Mouse (Mus musculus) heart, embryonic 16.5 days (tissue): ENCODE data around the gene Ppp1cb. TPM values are rescaled to one million over a fixed set of nuclear protein-coding genes. Genes with fewer than 3 reads are reported as not detected.
"Not testable (repeated sequence)": the region's sequence is repeated elsewhere in the genome, so short reads cannot be mapped to it uniquely, and the experiment has no call there.

Experiments
- ATAC-seq: fragments of 200-750 bp; cut with Nextera tagmentation; replicated peaks from 2 replicates; pipeline ENCODE4 v1.8.0; 2017; ENCODE audit warnings: moderate number of reproducible peaks; ENCODE audit not compliant: insufficient read depth, low FRiP score; ENCODE audit errors: extremely low read depth
- H3K27ac ChIP-seq: fragments of 300-500 bp; sonication (generic); 2 replicates; pipeline ENCODE4 v1.5.1; 2014; ENCODE audit warnings: mild to moderate bottlenecking, low read length, control low read depth, moderate library complexity
- H3K27me3 ChIP-seq: fragments of 300-500 bp; sonication (generic); 2 replicates; pipeline ENCODE4 v1.6.1; 2014; ENCODE audit warnings: low read length, mixed read lengths; ENCODE audit not compliant: control insufficient read depth, insufficient read depth
- H3K36me3 ChIP-seq: fragments of 300-500 bp; sonication (generic); 2 replicates; pipeline ENCODE4 v1.6.1; 2014; ENCODE audit not compliant: control insufficient read depth, insufficient read depth
- H3K4me1 ChIP-seq: fragments of 300-500 bp; sonication (generic); 2 replicates; pipeline ENCODE4 v1.6.1; 2014; ENCODE audit warnings: low read length, mixed read lengths; ENCODE audit not compliant: control insufficient read depth, insufficient read depth
- H3K4me2 ChIP-seq: fragments of 300-500 bp; sonication (generic); 2 replicates; pipeline ENCODE4 v1.6.1; 2014; ENCODE audit warnings: low read depth, mild to moderate bottlenecking, control low read depth, low read length
- H3K4me3 ChIP-seq: fragments of 300-500 bp; sonication (generic); 2 replicates; pipeline ENCODE4 v1.5.1; 2014; ENCODE audit warnings: mild to moderate bottlenecking, control low read depth, low read length
- H3K9ac ChIP-seq: fragments of 300-500 bp; sonication (generic); 2 replicates; pipeline ENCODE4 v1.6.1; 2014; ENCODE audit warnings: low read length, control low read depth
- H3K9me3 ChIP-seq: fragments of 300-500 bp; sonication (generic); replicated peaks from 2 replicates; pipeline ENCODE4 v1.6.1; 2016; ENCODE audit warnings: low read length; ENCODE audit not compliant: control insufficient read depth
- WGBS: fragments of 180-500 bp; shearing (Covaris S2); extraction: QIAGEN DNeasy Blood & Tissue Kit; methylation state at CpG from one replicate; pipeline ENCODE4 v1.1.7; 2014; 5-methylcytosine and 5-hydroxymethylcytosine counted together
- polyA plus RNA-seq: library from polyadenylated mRNA; unstranded; fragments of >200 nt; fragmentation: Nextera tagmentation; extraction: Ambion mirVana; gene quantifications from 2 replicates; pipeline ENCODE4 v1.2.1, GENCODE M21; 2015

The Ppp1cb gene
- polyA plus RNA-seq, 1 experiment from 2014 or later = 251 TPM

DNA sequence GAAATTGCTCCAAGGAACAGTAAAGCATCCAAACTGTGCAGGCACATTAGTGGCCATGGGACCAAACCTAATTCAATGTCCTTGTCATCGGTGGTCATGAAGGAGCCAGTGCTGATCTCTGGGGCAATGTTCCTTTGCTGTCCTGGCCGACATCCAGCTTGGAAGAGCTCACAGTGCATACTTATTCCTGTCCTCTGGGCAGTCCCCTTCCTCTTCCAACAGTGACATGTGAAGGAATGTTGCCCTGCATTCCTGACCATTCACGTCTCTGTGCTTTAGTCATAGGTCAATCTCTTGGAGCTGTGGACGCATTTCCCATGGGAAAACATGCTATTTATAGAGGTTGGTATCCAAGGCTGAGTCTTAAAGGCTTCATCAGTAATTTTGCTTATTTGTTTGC, 41.8 kb upstream of the Ppp1cb start:
- no peak overlapping the region for H3K4me3 ChIP-seq
- 7% methylated on average over 4 of the region's 4 CpGs for WGBS
- no peaks in the 10 kb centered on the region for H3K27me3 ChIP-seq
- peak; percentile 90 for ATAC-seq
- H3K9ac ChIP-seq = 0 out of 2 replicates have a peak overlapping the region, but pooled peaks have one; percentile 15
- no peaks in the 10 kb centered on the region for H3K36me3 ChIP-seq
- H3K9me3 ChIP-seq = no peaks in the 10 kb centered on the region
- H3K27ac ChIP-seq = peak overlapping the region; percentile 94
- H3K4me2 ChIP-seq = peak overlapping the region; percentile 26; the same call in 1 of the 2 replicates
- peaks cover 52% of the 10 kb centered on the region for H3K4me1 ChIP-seq

DNA sequence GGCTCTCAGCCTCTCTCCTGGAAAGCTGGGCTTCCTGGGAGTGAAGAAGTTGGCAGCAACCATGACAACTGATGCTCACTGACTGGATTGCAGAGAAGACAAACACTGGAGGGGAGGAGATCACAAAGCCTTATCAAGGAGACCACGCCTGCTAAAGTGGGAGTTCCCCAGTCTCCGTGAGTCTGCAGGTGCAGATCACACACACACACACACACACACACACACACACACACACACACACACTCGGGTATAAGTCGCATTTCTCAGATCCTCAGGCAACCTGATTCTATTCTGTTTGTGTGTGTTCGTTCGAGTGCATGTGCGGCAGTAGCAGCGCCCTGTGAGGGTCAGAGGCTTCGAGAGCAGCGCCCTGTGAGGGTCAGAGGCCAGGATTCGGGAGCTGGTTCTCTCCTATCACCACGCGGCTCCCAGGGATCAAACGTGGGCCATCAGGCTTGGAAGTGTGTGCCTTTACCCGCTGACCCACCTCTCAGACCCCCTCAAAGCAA, 36.5 kb upstream of the Ppp1cb start:
- Histone ChIP-seq H3K4me3 (no peak overlapping the region), H3K27me3 (no peaks in the 10 kb centered on the region), H3K27ac (no peak overlapping the region), H3K4me1 (peaks cover 18% of the 10 kb centered on the region), H3K36me3 (no peaks in the 10 kb centered on the region), H3K4me2 (peak overlapping the region; percentile 40), H3K9ac (0 out of 2 replicates have a peak overlapping the region, but pooled peaks have one; percentile 0), H3K9me3 (no peaks in the 10 kb centered on the region)
- 0 out of 2 replicates have a peak, but pooled peaks have one; percentile 28 for ATAC-seq
- 27% methylated on average over 15 of the region's 15 CpGs for WGBS

DNA sequence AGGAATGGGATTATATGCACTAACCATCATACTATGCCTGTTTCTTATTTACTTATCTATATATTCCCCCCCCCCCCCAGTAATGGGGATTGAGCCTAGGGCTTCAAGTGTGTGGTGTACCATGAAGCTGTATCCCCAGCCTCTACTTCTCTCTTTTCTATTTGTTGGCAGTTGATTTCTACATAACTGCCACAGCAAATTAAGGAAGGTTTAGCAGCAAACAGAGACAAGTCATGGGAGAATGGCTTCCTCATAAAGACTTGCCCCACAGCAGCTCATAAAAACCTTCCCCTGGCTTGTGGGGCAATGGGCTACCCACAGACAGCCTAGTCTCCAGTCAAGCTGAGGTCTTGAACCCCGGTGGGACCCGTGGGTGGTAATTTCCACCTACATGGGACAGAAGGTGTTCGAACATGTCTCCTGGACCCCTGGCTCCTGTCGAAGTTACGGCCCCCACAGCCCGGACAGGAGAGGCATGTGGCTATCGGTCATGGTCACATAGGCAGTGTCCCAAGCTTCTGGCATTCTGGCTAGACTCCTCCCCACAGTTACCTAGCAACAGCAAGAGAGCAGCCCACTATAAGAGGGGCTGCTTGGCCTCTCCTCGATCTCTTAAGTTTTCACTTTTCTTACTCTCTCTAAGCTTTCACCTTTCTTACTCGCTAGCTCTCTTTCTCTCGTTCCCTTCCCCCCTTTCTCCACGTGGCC, 35.1 kb upstream of the Ppp1cb start:
- ATAC-seq = no peak
- H3K9ac ChIP-seq = no peak overlapping the region
- no peak overlapping the region for H3K27ac ChIP-seq
- peaks cover 11% of the 10 kb centered on the region for H3K4me1 ChIP-seq
- H3K4me3 ChIP-seq = no peak overlapping the region
- H3K9me3 ChIP-seq = no peaks in the 10 kb centered on the region
- H3K4me2 ChIP-seq = no peak overlapping the region
- WGBS = 61% methylated on average over 11 of the region's 11 CpGs
- no peaks in the 10 kb centered on the region for H3K27me3 ChIP-seq
- no peaks in the 10 kb centered on the region for H3K36me3 ChIP-seq

DNA sequence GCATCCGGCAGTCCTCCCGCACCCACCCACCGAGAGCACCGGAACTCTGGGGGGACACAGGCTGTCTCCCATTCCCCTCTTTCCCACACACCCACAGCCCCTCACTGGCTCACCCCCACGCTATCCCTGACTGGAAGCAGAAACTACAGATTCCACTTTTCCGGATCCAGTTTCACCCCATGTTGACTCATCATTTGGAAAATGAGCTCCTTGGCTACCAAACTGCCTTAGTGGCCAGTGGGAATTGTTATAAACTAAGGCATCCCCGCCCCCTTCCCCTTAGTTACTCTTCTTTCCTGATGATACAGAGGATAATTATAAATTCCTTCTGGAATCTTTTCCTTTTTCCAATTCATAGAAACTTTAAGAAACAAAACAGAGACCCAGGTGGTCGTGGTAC, 34.2 kb upstream of the Ppp1cb start:
- H3K36me3 ChIP-seq = no peaks in the 10 kb centered on the region
- H3K9ac ChIP-seq = no peak overlapping the region
- ATAC-seq = no peak
- H3K27ac ChIP-seq = no peak overlapping the region
- WGBS = 96% methylated on average over 8 of the region's 8 CpGs
- H3K4me2 ChIP-seq = no peak overlapping the region
- no peak overlapping the region for H3K4me3 ChIP-seq
- H3K9me3 ChIP-seq = no peaks in the 10 kb centered on the region
- H3K27me3 ChIP-seq = no peaks in the 10 kb centered on the region
- peaks cover 11% of the 10 kb centered on the region for H3K4me1 ChIP-seq

DNA sequence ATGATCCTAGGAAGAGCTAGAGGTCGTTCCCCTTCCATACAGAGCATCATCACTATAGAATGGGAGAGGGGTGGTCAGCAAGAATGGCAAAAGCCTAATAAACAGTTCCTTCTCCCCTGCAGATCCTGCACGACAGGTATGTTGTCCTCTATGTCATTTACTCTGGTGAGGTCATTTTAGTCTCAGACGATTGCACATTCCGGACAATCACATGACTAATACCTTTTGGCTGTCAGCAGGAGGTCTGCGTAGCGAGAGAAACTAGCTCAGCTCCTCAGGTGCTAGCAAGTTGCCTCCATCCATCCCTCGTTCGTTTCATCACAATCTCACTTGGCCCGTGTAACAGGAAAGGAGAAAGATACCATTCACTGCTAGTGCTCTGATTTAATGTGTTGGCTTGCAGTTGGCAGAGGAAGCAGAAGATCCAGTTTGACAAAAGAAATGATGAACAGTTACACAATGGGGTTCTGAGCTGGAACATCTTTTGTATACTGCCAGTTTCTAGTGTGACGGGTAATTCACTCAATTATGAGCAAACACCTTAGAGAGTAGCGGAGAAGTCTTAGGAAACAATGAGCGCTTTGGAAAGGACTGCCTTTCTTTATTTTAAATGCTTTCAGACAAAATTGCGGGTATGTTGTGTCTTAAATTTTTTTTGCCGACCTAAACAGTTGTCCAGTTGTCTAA, 33.0 kb upstream of the Ppp1cb start:
- Histone ChIP-seq H3K4me1 (peaks cover 11% of the 10 kb centered on the region), H3K9ac (no peak overlapping the region), H3K27me3 (no peaks in the 10 kb centered on the region), H3K4me3 (no peak overlapping the region), H3K36me3 (no peaks in the 10 kb centered on the region), H3K9me3 (no peaks in the 10 kb centered on the region), H3K27ac (no peak overlapping the region), H3K4me2 (no peak overlapping the region)
- WGBS = 59% methylated on average over 14 of the region's 14 CpGs
- ATAC-seq = no peak

DNA sequence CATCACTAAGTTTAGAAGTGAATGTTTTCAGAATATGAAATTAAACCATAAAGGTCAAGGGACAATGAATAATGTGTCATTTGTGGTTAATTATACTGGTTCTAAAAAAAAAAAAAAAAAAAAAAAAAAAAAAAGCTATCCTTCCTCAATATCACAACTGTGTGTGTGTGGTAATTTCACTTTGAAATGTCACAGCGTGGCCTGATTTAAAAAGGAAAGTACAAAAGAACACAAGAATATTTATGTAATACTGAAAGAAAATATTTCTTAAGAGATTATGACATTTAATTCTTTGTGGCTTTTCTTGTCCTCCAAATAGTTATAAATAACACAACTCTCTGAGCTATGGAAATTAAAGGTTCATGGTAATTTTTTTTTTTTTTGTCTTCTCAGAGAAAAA, 28.2 kb upstream of the Ppp1cb start:
- 85% methylated on average over 1 of the region's 1 CpGs for WGBS

DNA sequence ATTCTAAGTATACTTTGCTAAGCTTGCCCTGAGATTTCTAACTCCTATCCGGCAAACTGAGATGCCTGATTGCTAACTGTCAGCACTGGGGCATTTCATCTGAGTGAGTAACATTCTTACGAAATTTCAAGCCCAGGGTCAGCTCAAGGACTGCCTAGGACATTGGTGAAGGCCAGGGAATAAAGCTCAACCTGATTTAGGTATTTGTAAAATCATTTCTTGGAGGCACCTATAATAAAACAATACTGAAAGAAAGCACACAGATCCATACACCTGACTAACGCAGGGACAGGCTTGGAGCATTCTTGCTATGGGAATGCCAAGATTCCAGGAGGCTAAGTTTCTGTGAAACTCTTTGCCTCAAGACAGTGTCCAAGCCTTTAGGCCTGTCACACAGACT, 24.3 kb upstream of the Ppp1cb start:
- 77% methylated on average over 3 of the region's 3 CpGs for WGBS
- ATAC-seq, H3K9me3 ChIP-seq, H3K4me2 ChIP-seq, H3K4me1 ChIP-seq, H3K4me3 ChIP-seq, H3K36me3 ChIP-seq, H3K27me3 ChIP-seq, H3K27ac ChIP-seq, H3K9ac ChIP-seq: not testable (repeated sequence)

More for the DNA sequence above, 28.2 kb upstream of the Ppp1cb start:
- Histone ChIP-seq H3K27me3 (no peaks in the 10 kb centered on the region), H3K9me3 (no peaks in the 10 kb centered on the region), H3K36me3 (no peaks in the 10 kb centered on the region), H3K4me1 (peaks cover 2% of the 10 kb centered on the region; the same call in 1 of the 2 replicates), H3K27ac (no peak overlapping the region), H3K4me2 (no peak overlapping the region), H3K4me3 (no peak overlapping the region), H3K9ac (no peak overlapping the region)
- no peak for ATAC-seq

DNA sequence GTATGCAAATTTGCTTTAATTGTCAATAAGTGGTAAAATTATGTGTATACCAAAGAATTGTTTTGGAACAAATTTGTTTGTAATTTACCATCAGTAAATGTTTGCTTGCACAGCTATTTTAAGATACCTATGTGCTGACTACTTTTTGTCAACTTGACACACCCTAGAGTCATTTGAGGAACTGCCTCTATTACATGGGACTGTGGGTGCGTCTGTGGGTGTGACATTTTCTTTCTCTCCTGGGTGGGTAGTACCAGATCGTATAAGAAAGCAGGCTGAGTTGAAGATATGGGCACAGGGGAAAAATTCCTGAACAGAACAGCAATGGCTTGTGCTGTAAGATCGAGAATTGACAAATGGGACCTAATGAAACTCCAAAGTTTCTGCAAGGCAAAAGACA, 23.0 kb upstream of the Ppp1cb start:
- ATAC-seq = no peak
- Histone ChIP-seq H3K9me3 (no peaks in the 10 kb centered on the region), H3K4me1 (no peaks in the 10 kb centered on the region), H3K36me3 (no peaks in the 10 kb centered on the region), H3K27me3 (no peaks in the 10 kb centered on the region), H3K4me2 (no peak overlapping the region), H3K4me3 (no peak overlapping the region), H3K9ac (no peak overlapping the region), H3K27ac (no peak overlapping the region)
- WGBS = 83% methylated on average over 3 of the region's 3 CpGs

DNA sequence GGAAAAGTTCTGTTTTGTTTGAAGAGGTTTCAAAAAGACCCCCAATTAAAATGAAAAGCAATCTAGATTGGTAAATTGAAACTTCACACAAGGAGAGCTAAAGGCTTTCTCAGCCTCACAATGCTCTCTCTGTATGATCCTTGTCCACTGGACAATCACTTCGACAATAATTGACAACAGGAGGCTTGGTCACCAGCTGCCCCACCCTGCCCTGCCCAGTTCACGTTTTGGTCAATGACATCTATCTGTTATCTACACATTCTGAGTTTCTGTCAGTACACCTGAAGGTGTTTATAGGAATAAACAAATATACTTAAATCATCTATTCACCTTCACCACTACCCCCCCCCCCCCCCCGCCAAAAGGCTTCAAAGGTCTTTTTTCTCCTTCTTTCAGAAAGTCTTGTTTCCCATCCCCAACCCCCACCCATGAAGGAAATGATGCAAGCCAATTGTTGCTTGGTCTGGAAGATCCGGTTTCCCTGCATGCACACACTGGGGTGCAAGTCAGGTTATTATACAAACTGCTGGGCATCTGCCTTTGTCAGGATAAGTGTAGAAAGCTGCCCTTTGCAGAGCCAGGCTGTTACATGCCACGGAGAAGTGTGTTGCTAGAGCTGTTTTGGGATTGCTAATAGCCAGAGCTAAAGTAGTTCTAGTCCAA, 20.6 kb upstream of the Ppp1cb start:
- H3K4me1 ChIP-seq = no peaks in the 10 kb centered on the region
- H3K27me3 ChIP-seq = no peaks in the 10 kb centered on the region
- H3K4me3 ChIP-seq = no peak overlapping the region
- H3K9me3 ChIP-seq = no peaks in the 10 kb centered on the region
- H3K4me2 ChIP-seq = no peak overlapping the region
- H3K9ac ChIP-seq = no peak overlapping the region
- no peak for ATAC-seq
- 43% methylated on average over 5 of the region's 5 CpGs for WGBS
- no peak overlapping the region for H3K27ac ChIP-seq
- no peaks in the 10 kb centered on the region for H3K36me3 ChIP-seq
